Mouse (Mus musculus) hindbrain, embryonic 10.5 days (tissue): ENCODE data around the gene Rab36. TPM values are rescaled to one million over a fixed set of nuclear protein-coding genes. Genes with fewer than 3 reads are reported as not detected.

Experiments
- DNase-seq: peaks from one replicate; pipeline ENCODE4 v3.0.0-alpha.2; 2017; ENCODE audit warnings: low spot score
- H3K27ac ChIP-seq: fragments of 300-500 bp; sonication (generic); 2 replicates; pipeline ENCODE4 v1.5.1; 2016; ENCODE audit warnings: mild to moderate bottlenecking, moderate library complexity
- H3K27me3 ChIP-seq: fragments of 300-500 bp; sonication (generic); 2 replicates; pipeline ENCODE4 v1.6.1; 2016; ENCODE audit warnings: mild to moderate bottlenecking; ENCODE audit not compliant: poor library complexity, insufficient read depth, severe bottlenecking
- H3K36me3 ChIP-seq: fragments of 300-500 bp; sonication (generic); 2 replicates; pipeline ENCODE4 v1.6.1; 2016; ENCODE audit warnings: mild to moderate bottlenecking, moderate library complexity
- H3K4me1 ChIP-seq: fragments of 300-500 bp; sonication (generic); replicated peaks from 2 replicates; pipeline ENCODE4 v1.6.1; 2016; ENCODE audit warnings: mild to moderate bottlenecking
- H3K4me3 ChIP-seq: fragments of 300-500 bp; sonication (generic); 2 replicates; pipeline ENCODE4 v1.5.1; 2016; ENCODE audit warnings: mild to moderate bottlenecking, moderate library complexity
- H3K9me3 ChIP-seq: fragments of 300-500 bp; sonication (generic); 2 replicates; pipeline ENCODE4 v1.6.1; 2016; ENCODE audit warnings: mild to moderate bottlenecking, moderate library complexity
- WGBS: fragments of 180-500 bp; shearing (Covaris S2); methylation state at CpG from one replicate; pipeline ENCODE4 v1.1.7; 2016; 5-methylcytosine and 5-hydroxymethylcytosine counted together
- polyA plus RNA-seq: library from polyadenylated mRNA; unstranded; fragments of >200 nt; fragmentation: Nextera tagmentation; extraction: Ambion mirVana; gene quantifications from 2 replicates; pipeline ENCODE4 v1.2.1, GENCODE M21; 2016

Gene Rab36
- polyA plus RNA-seq, 1 experiment from 2014 or later: 10.6 TPM

DNA sequence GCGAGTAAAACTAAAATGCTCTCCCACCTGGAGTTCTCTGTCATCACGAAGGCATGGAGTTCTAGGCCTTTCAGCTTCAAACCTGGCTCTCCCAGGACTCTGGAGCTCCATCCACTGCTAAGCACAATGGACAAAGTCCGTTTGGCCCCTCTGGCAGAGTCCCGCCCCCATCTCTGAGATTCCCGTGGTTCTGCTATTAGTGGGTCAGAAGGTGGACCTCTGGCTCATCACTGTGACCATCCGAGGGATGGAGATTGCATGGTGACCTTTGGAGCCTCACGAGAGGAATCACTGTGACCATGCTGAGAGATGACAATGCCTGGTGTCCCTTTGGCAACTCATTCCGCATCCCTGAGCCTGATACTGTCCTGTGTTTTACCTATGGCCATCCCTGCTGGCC lies 16.0 kb downstream of the Rab36 start:
- H3K4me3 ChIP-seq: no peak overlapping the region
- no peaks in the 10 kb centered on the region for H3K9me3 ChIP-seq
- 78% methylated on average over 8 of the region's 8 CpGs for WGBS
- H3K27me3 ChIP-seq: peaks cover 16% of the 10 kb centered on the region
- H3K4me1 ChIP-seq: peaks cover 33% of the 10 kb centered on the region
- DNase-seq: no peak
- no peak overlapping the region for H3K27ac ChIP-seq
- peaks cover 3% of the 10 kb centered on the region; the same call in 1 of the 2 replicates for H3K36me3 ChIP-seq

DNA sequence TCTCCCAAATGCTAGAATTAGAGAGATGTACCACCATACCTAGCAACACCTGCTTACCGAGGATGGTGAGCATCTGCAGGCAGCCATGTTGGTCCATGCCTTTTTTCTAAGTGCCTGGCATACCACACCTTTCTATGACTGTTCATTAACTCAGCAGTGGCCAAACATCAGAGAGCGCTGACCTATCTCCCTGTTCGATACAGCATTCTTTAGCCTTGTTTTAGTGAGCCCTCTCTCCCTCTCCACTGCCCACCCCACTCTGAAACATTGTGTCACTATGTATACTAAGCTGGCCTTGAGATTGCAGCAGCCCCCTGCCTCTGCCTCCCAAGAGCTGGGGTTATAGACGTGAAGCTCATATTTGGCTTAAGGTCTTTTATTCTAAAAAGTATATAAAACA lies 16.8 kb downstream of the Rab36 start:
- peaks cover 16% of the 10 kb centered on the region for H3K27me3 ChIP-seq
- peaks cover 40% of the 10 kb centered on the region for H3K4me1 ChIP-seq
- H3K9me3 ChIP-seq: no peaks in the 10 kb centered on the region
- H3K27ac ChIP-seq: no peak overlapping the region
- H3K4me3 ChIP-seq: no peak overlapping the region
- WGBS: 88% methylated on average over 4 of the region's 4 CpGs
- DNase-seq: no peak
- peaks cover 3% of the 10 kb centered on the region; the same call in 1 of the 2 replicates for H3K36me3 ChIP-seq

DNA sequence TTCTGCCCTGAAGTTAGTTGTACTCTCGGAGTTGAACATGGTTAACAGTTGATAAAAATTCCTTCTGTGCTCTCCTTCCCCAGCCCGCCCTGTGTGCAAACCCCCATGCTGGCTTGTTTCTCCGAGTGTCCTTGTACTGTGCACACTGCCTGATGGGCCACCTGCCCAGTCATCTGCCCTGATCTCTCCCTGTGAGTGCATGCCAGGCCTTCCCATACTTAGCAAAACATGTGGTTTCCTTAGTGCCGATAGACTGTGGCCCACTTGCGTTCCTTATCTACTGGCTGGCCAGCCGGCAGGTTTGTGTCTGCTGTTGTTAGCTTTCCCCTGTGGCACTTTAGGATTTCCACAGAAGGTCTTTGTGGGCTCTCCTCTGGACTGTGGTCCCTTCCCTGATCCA lies 17.3 kb downstream of the Rab36 start:
- WGBS: 84% methylated on average over 6 of the region's 6 CpGs
- Histone ChIP-seq H3K27me3 (peaks cover 16% of the 10 kb centered on the region), H3K9me3 (no peaks in the 10 kb centered on the region)

DNA sequence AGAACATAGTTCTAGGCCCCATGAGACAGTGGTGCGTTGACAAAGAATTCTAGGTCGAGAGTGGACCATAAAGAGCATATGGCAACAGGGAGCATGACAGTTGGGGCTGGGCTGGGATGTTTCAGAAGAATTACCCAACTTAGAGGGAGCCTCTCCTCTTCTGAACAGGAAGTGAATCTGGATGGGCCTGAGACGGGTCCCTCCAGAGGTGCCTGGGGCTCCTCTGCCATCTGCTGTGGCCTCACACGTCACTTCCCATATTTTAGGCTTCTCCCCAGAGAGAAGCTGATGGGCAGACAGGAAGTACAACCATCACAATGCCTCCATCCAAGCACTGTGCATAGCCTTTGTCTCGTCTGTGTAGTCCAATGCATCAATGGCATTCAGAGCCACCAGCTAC lies 18.8 kb downstream of the Rab36 start:
- Histone ChIP-seq H3K27ac (peak overlapping the region; percentile 65), H3K9me3 (no peaks in the 10 kb centered on the region), H3K4me3 (no peak overlapping the region), H3K36me3 (no peaks in the 10 kb centered on the region), H3K4me1 (peaks cover 60% of the 10 kb centered on the region), H3K27me3 (peaks cover 16% of the 10 kb centered on the region)
- 67% methylated on average over 5 of the region's 5 CpGs for WGBS
- DNase-seq: no peak

More for the DNA sequence above, 17.3 kb downstream of the Rab36 start:
- Histone ChIP-seq H3K27ac (no peak overlapping the region), H3K36me3 (peaks cover under 1% of the 10 kb centered on the region; the same call in 1 of the 2 replicates), H3K4me1 (peaks cover 45% of the 10 kb centered on the region), H3K4me3 (no peak overlapping the region)
- DNase-seq: no peak

DNA sequence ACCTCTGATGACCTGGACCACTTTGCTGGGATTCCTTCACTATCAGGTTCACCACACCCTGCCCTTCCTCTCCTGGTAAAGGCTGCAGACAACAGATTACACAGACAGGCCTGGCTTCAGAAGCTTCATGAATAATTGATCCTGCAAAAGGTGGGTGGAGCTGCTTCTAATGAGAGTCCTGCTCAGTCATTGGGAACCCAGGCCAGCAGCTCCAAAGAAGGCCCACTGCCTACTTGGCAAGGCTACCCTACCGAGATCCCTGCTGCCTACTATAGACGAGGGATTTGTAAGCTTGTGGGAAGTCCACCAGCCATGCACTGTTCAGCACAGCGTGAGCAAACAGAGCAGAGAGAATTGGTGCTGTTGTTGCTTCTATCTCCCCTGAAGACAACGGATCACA lies 19.4 kb downstream of the Rab36 start:
- Histone ChIP-seq H3K27me3 (peaks cover 20% of the 10 kb centered on the region), H3K36me3 (no peaks in the 10 kb centered on the region), H3K4me1 (peaks cover 62% of the 10 kb centered on the region), H3K4me3 (no peak overlapping the region), H3K27ac (peak overlapping the region; percentile 65; the same call in 1 of the 2 replicates), H3K9me3 (no peaks in the 10 kb centered on the region)
- 7% methylated on average over 4 of the region's 4 CpGs for WGBS
- DNase-seq: no peak

DNA sequence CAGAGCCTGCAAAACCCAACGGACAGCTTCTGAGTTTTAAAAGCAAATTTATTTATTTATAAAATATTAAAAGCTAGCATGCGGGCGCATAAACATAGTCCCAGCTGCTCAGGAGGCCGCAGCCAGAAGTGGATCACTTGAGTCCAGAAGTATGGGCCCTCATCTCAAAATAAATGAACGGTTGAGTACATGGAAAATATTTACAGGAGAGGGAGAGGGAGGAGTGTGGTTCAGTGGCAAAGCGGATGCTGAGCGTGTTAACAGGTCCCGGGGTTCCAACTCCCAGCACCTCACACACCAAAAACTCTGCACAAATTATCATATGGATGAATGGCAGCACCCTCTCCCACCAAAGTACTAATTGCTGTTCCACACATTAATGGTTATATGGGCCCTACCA lies 21.5 kb downstream of the Rab36 start:
- no peak for DNase-seq
- H3K27ac ChIP-seq: no peak overlapping the region
- H3K4me3 ChIP-seq: no peak overlapping the region
- H3K4me1 ChIP-seq: peaks cover 76% of the 10 kb centered on the region
- H3K36me3 ChIP-seq: no peaks in the 10 kb centered on the region
- WGBS: 85% methylated on average over 8 of the region's 8 CpGs
- peaks cover 39% of the 10 kb centered on the region for H3K27me3 ChIP-seq
- no peaks in the 10 kb centered on the region for H3K9me3 ChIP-seq

DNA sequence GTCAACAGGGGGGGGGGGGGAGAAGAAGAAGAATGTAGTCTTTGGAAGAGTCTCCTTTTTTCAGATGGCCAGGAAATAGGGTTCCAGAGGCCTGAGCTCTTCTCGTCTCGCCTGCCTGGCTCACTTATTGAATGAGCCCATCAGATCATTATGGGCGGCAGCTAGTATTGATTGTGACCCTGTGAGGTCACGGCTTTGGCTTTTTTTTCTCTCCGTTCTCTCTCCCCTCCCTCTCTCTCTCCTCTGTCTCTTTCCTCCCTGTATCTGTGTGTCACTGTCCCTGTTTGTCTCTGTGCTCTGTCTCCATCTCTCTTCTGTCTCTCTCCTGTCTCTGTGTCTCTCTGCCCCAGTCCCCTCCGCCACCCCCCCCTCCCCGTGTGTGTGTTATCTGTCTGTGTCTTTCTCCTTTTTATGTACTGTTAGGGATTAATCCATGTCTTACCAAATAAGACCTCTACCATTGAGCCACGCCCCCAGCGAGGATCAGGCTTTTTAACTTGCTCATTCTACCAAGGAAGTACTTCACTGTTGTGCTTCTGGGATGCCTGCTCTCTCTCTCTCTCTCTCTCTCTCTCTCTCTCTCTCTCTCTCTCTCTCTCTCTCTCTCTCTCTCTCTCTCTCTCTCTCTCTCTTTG lies 22.0 kb downstream of the Rab36 start:
- H3K9me3 ChIP-seq: no peaks in the 10 kb centered on the region
- 0 out of 2 replicates have a peak, but pooled peaks cover 3% of the 10 kb centered on the region for H3K36me3 ChIP-seq
- peak overlapping the region; percentile 89 for H3K4me3 ChIP-seq
- 16% methylated on average over 9 of the region's 9 CpGs for WGBS
- no peak for DNase-seq
- peak overlapping the region; percentile 94; the same call in 1 of the 2 replicates for H3K27ac ChIP-seq
- peaks cover 41% of the 10 kb centered on the region for H3K27me3 ChIP-seq
- H3K4me1 ChIP-seq: peaks cover 81% of the 10 kb centered on the region

DNA sequence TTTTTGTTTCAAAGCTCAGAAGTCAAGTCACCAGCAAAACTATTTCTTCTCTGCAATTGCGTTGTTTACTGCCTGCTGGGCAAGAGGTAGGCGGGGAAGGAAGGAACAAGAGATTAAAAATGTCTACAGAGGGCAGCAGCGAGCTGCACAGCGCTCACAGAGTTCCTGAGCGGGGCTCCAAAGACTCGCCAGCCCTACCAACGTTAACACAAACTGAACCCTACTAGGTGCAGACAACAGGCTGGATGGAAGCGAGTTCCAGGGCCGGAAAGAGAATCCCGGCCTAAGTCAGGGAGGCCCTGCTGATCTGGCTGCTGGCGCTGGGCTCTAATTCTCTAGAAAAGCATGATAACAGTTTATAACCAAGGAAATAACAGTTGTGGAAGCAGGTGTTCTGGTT lies 22.5 kb downstream of the Rab36 start:
- Histone ChIP-seq H3K9me3 (no peaks in the 10 kb centered on the region), H3K27me3 (peaks cover 39% of the 10 kb centered on the region), H3K27ac (peak overlapping the region; percentile 94; the same call in 1 of the 2 replicates), H3K4me3 (peak overlapping the region; percentile 89), H3K36me3 (peaks cover 6% of the 10 kb centered on the region), H3K4me1 (peaks cover 86% of the 10 kb centered on the region)
- WGBS: 1% methylated on average over 11 of the region's 11 CpGs
- peak; percentile 67 for DNase-seq

DNA sequence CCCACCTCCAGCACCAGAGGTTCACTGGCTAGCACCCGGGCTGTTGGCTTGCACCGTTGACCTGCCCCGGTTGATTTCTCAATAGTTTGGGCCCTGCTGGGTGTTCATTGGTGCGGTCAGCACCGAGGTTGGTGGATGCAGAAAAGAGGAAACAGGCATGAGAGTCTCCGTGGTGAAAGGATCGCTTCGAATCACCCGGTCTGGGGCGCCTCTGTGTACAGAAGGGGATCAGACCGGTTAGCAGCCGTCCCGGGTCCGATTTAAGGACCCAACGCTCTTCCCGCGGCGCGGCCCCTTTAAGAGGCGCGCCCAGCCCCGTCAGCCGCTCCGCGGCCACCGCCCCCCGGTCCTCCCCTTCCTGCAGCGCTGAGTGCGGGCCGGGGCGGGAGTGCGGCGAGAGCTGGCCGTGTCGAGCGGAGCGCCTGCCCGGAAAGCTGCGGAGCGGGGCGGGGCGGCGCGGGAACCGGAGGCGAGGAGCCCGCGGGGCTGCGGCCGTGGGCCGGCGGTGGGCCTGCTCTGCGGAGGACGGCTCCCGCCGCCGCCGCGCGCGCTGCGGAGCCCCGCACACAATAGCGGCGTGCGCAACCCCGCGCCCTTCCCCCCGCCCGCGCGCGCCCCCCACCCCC lies 23.5 kb downstream of the Rab36 start, which contains the start of gene Bcr:
Gene Bcr, plus strand, starts transcription at position 376 of the 626 bp plus-strand sequence.
- peaks cover 16% of the 10 kb centered on the region for H3K36me3 ChIP-seq
- DNase-seq: peak; percentile 78
- peak within 1 kb of the TSS; percentile 89 for H3K4me3 ChIP-seq
- 1% methylated on average over 68 of the region's 73 CpGs for WGBS
- peaks cover 96% of the 10 kb centered on the region for H3K4me1 ChIP-seq
- no peaks in the 10 kb centered on the region for H3K9me3 ChIP-seq
- H3K27ac ChIP-seq: peak within 1 kb of the TSS; percentile 94
- H3K27me3 ChIP-seq: peaks cover 37% of the 10 kb centered on the region

DNA sequence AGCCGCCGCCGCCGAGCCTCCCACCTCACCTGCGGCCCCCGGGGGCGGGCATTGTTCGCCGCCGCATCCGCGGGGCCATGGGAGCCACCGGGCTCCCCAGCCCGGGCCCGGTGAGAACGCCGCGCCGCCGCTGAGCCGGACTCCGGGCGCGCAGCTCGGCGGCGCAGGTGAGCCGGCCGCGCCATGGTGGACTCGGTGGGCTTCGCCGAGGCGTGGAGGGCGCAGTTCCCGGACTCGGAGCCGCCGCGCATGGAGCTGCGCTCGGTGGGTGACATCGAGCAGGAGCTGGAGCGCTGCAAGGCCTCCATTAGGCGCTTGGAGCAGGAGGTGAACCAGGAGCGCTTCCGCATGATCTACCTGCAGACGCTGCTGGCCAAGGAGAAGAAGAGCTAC lies 24.0 kb downstream of the Rab36 start:
- DNase-seq: peak; percentile 56
- Histone ChIP-seq H3K9me3 (no peaks in the 10 kb centered on the region), H3K27me3 (peaks cover 37% of the 10 kb centered on the region), H3K4me1 (peaks cover 96% of the 10 kb centered on the region), H3K27ac (peak overlapping the region; percentile 94), H3K36me3 (peaks cover 21% of the 10 kb centered on the region), H3K4me3 (peak overlapping the region; percentile 89)
- under 1% methylated on average over 48 of the region's 48 CpGs for WGBS

DNA sequence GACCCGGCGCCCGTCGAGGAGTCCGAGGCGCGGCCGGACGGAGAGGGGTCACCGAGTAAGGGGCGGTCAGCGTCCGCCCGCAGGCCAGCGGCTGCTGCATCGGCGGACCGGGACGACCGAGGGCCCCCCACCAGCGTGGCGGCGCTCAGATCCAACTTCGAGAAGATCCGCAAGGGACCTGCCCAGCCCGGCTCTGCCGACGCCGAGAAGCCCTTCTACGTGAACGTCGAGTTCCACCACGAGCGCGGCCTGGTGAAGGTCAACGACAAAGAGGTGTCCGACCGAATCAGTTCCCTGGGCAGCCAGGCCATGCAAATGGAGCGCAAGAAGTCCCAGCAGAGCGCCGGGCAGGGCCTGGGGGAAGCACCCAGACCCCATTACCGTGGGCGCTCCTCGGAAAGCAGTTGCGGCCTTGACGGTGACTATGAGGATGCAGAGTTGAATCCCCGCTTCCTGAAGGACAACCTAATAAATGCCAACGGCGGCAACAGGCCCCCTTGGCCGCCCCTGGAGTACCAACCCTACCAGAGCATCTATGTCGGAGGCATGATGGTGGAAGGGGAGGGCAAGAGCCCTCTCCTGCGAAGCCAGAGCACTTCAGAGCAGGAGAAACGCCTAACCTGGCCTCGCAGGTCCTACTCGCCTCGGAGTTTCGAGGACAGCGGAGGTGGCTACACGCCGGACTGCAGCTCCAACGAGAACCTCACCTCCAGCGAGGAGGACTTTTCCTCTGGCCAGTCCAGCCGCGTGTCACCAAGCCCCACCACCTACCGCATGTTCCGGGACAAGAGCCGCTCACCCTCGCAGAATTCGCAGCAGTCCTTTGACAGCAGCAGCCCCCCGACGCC lies 24.7 kb downstream of the Rab36 start:
- Histone ChIP-seq H3K36me3 (peaks cover 26% of the 10 kb centered on the region), H3K27me3 (peaks cover 37% of the 10 kb centered on the region), H3K9me3 (no peaks in the 10 kb centered on the region), H3K4me1 (peaks cover 91% of the 10 kb centered on the region), H3K27ac (peak overlapping the region; percentile 94), H3K4me3 (peak overlapping the region; percentile 89)
- DNase-seq: peak; percentile 53
- 1% methylated on average over 71 of the region's 71 CpGs for WGBS

DNA sequence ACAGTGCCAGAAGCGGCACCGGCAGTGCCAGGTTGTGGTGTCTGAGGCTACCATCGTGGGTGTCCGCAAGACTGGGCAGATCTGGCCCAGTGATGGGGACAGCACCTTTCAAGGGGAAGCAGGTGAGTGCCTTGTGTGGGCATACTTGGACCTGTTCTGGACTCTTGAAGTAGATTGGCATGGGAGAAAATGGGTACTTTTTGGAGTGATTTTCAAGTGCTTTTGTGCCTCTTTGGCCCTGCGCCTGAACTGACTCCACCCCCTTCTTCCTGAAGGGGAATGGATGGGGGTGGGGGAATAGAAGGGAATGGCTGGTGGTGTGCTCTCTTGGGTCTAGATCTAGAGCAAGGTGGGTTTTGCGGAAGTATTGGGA lies 25.3 kb downstream of the Rab36 start:
- peak; percentile 35 for DNase-seq
- Histone ChIP-seq H3K4me3 (peak overlapping the region; percentile 89), H3K27ac (no peak overlapping the region; the same call in 1 of the 2 replicates), H3K9me3 (no peaks in the 10 kb centered on the region), H3K36me3 (peaks cover 28% of the 10 kb centered on the region), H3K27me3 (peaks cover 32% of the 10 kb centered on the region), H3K4me1 (peaks cover 85% of the 10 kb centered on the region)
- 16% methylated on average over 6 of the region's 6 CpGs for WGBS
